Mouse (Mus musculus) stomach, embryonic 16.5 days (tissue): ENCODE data around the gene Mettl16. TPM values are rescaled to one million over a fixed set of nuclear protein-coding genes. Genes with fewer than 3 reads are reported as not detected.

Experiments used
- ATAC-seq: fragments of 200-750 bp; cut with Nextera tagmentation; 2 replicates; pipeline ENCODE4 v1.8.0; 2017; ENCODE audit warnings: moderate number of reproducible peaks, moderate TSS enrichment; ENCODE audit not compliant: insufficient read depth, low FRiP score
- H3K27ac ChIP-seq: fragments of 300-500 bp; sonication (generic); 2 replicates; pipeline ENCODE4 v1.5.1; 2014; ENCODE audit warnings: low read length
- H3K27me3 ChIP-seq: fragments of 300-500 bp; sonication (generic); 2 replicates; pipeline ENCODE4 v1.6.1; 2014; ENCODE audit warnings: low read length, control low read depth, mixed read lengths; ENCODE audit not compliant: control insufficient read depth, insufficient read depth
- H3K36me3 ChIP-seq: fragments of 300-500 bp; sonication (generic); 2 replicates; pipeline ENCODE4 v1.6.1; 2014; ENCODE audit warnings: low read length; ENCODE audit not compliant: control insufficient read depth, insufficient read depth
- H3K4me1 ChIP-seq: fragments of 300-500 bp; sonication (generic); 2 replicates; pipeline ENCODE4 v1.6.1; 2014; ENCODE audit warnings: low read length, control low read depth, mixed read lengths; ENCODE audit not compliant: control insufficient read depth, insufficient read depth
- H3K4me2 ChIP-seq: fragments of 300-500 bp; sonication (generic); 2 replicates; pipeline ENCODE4 v1.6.1; 2014; ENCODE audit warnings: low read depth, low read length, mixed read lengths
- H3K4me3 ChIP-seq: fragments of 300-500 bp; sonication (generic); replicated peaks from 2 replicates; pipeline ENCODE4 v1.5.1; 2014; ENCODE audit warnings: mild to moderate bottlenecking, low read length
- H3K9ac ChIP-seq: fragments of 300-500 bp; sonication (generic); 2 replicates; pipeline ENCODE4 v1.6.1; 2014; ENCODE audit warnings: low read length
- H3K9me3 ChIP-seq: fragments of 300-500 bp; sonication (generic); replicated peaks from 2 replicates; pipeline ENCODE4 v1.6.1; 2016; ENCODE audit warnings: low read length, control low read depth; ENCODE audit not compliant: control insufficient read depth
- WGBS: fragments of 180-500 bp; shearing (Covaris S2); extraction: QIAGEN DNeasy Blood & Tissue Kit; methylation state at CpG from one replicate; pipeline ENCODE4 v1.1.7; 2014; 5-methylcytosine and 5-hydroxymethylcytosine counted together
- polyA plus RNA-seq: library from polyadenylated mRNA; unstranded; fragments of >200 nt; fragmentation: Nextera tagmentation; extraction: Ambion mirVana; gene quantifications from 2 replicates; pipeline ENCODE4 v1.2.1, GENCODE M21; 2015

Gene Mettl16
- polyA plus RNA-seq, 1 experiment from 2014 or later = 41.8 TPM

DNA sequence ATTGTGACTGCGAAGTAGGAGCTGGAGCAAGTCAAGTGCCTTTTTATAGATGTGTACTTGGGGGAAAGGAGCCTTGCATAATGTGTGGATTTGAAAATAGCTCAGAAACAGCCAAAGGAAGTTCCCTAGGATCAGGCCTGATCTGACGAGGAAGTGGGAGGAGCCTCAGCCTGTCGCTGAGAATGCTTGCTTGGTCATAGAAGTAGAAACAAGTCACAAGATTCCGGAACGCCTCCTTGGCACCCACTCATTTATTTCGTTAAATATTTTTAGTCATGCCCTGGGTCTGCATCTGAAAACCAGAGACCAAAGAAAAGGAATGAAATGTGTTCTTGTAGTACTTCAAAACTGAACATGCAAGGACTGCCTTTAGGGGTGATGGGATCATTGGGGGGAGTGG is 68.3 kb downstream of the Mettl16 start:
- peak overlapping the region; percentile 46 for H3K4me3 ChIP-seq
- no peaks in the 10 kb centered on the region for H3K9me3 ChIP-seq
- no peaks in the 10 kb centered on the region for H3K36me3 ChIP-seq
- ATAC-seq = no peak
- no peaks in the 10 kb centered on the region for H3K27me3 ChIP-seq
- peak overlapping the region; percentile 83 for H3K4me2 ChIP-seq
- H3K4me1 ChIP-seq = peaks cover 32% of the 10 kb centered on the region
- WGBS = 35% methylated on average over 6 of the region's 6 CpGs
- H3K9ac ChIP-seq = peak overlapping the region; percentile 38; the same call in 1 of the 2 replicates
- peak overlapping the region; percentile 96 for H3K27ac ChIP-seq

DNA sequence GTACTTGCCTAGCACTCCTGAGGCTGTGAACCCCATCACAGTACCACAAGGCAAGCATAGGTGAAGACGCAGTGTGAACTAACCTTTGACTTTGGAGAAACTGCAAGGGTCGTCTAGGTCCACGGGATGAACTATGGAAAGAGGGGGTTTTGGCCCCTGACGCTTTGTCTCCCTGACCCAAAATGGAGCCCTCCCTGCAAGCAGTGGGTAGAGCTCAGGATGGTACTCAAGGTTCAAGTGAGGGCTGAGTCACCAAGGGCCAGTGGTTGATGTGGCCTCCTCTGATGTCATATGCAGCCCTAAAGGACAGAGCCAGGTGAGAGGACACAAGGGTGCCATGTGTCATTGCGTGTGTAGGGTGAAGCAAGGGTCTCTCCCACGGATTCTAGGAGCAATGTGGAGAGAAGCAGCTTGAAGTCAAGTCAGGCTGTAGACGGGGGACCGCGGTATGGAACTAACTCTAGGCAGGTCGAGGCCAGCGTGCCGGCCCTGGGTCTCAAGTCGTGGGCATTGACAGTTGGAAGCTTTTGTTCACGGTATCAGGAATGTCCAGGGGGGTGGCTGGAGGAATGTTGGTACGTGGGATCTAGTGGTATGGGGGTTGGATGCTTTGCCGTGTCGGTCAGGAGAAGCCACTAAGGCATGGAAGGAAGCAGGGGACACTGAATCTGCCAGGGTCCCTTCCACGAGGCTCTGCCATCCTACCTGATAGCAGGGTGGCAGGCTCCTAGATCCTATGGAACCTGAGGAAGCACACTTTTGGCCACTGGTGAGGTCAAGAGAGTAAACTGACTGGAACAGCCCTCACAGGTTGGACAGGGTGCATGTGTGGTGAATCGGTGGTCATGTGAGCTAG is 69.5 kb downstream of the Mettl16 start:
- H3K4me1 ChIP-seq = peaks cover 29% of the 10 kb centered on the region
- no peak for ATAC-seq

GRCm38 (mm10) chr11:74840739-74841138 is 70.1 kb downstream of the Mettl16 start:
- 69% methylated on average over 8 of the region's 8 CpGs for WGBS
- H3K27me3 ChIP-seq = no peaks in the 10 kb centered on the region
- H3K4me2 ChIP-seq = no peak overlapping the region
- no peak overlapping the region for H3K9ac ChIP-seq
- no peak for ATAC-seq
- peaks cover 25% of the 10 kb centered on the region for H3K4me1 ChIP-seq
- H3K4me3 ChIP-seq = no peak overlapping the region
- H3K9me3 ChIP-seq = no peaks in the 10 kb centered on the region
- H3K36me3 ChIP-seq = peaks cover 3% of the 10 kb centered on the region; the same call in 1 of the 2 replicates
- H3K27ac ChIP-seq = no peak overlapping the region

More for the DNA sequence above, 69.5 kb downstream of the Mettl16 start:
- Histone ChIP-seq H3K27me3 (no peaks in the 10 kb centered on the region), H3K4me2 (no peak overlapping the region), H3K27ac (no peak overlapping the region), H3K36me3 (no peaks in the 10 kb centered on the region), H3K4me3 (no peak overlapping the region), H3K9me3 (no peaks in the 10 kb centered on the region), H3K9ac (no peak overlapping the region)
- WGBS = 91% methylated on average over 19 of the region's 19 CpGs

DNA sequence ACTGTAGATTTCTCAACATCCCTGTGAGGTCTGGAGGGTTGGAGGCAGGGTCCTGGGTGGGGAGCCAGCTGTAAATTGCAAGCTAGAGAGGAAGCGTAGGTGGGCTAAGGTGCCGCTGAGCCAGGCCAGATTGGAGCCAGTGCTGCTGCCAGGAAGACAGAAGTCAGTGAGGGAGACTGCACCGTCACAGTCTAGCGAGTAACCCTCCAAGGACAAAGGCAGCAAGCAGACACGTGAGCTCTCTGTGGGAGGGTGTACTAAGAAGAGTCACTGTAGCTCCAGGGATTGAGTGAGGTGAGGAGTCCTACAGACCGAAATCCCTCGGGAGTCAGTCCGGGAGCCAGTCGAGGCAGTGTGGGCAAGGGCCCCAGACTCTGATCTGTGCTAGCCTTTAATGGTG is 70.7 kb downstream of the Mettl16 start:
- no peak overlapping the region for H3K27ac ChIP-seq
- H3K9me3 ChIP-seq = no peaks in the 10 kb centered on the region
- peaks cover 4% of the 10 kb centered on the region; the same call in 1 of the 2 replicates for H3K36me3 ChIP-seq
- peaks cover 25% of the 10 kb centered on the region for H3K4me1 ChIP-seq
- H3K9ac ChIP-seq = peak overlapping the region; percentile 36; the same call in 1 of the 2 replicates
- H3K27me3 ChIP-seq = no peaks in the 10 kb centered on the region
- no peak overlapping the region for H3K4me2 ChIP-seq
- 87% methylated on average over 9 of the region's 9 CpGs for WGBS
- no peak for ATAC-seq
- H3K4me3 ChIP-seq = no peak overlapping the region

GRCm38 (mm10) chr11:74842045-74842444 is 71.4 kb downstream of the Mettl16 start:
- Histone ChIP-seq H3K4me3 (no peak overlapping the region), H3K4me1 (peaks cover 20% of the 10 kb centered on the region), H3K27ac (no peak overlapping the region), H3K9me3 (no peaks in the 10 kb centered on the region), H3K4me2 (no peak overlapping the region), H3K27me3 (no peaks in the 10 kb centered on the region), H3K36me3 (peaks cover 4% of the 10 kb centered on the region; the same call in 1 of the 2 replicates), H3K9ac (no peak overlapping the region)
- 85% methylated on average over 13 of the region's 13 CpGs for WGBS
- no peak for ATAC-seq

DNA sequence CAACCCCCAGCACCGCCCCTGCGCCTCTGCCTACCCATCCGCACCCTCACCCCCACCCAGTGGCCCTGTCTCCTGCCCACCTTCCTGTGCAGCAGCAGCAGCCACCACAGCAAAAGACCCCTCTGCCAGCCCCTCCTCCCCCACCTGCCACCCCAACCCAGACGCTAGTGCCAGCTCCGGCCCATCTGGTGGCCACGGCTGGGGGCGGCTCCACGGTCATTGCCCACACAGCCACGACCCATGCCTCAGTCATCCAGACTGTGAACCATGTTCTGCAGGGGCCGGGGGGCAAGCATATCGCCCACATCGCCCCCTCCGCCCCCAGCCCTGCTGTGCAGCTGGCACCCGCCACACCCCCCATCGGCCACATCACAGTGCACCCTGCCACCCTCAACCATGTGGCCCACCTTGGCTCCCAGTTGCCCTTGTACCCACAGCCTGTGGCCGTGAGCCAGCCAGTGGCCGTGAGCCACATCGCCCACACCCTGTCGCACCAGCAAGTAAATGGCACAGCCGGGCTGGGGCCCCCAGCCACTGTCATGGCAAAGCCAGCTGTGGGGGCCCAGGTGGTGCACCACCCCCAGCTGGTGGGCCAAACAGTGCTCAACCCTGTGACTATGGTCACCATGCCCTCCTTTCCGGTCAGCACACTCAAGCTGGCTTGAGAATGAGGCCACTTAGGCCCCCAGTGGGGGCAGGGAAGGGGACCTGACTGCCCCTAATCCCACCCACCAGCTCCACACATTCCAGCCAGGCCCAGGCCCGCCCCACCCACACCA is 72.2 kb downstream of the Mettl16 start:
- peaks cover 16% of the 10 kb centered on the region for H3K4me1 ChIP-seq
- no peak overlapping the region; the same call in 1 of the 2 replicates for H3K27ac ChIP-seq
- H3K9ac ChIP-seq = peak overlapping the region; percentile 3; the same call in 1 of the 2 replicates
- WGBS = 88% methylated on average over 20 of the region's 22 CpGs
- no peaks in the 10 kb centered on the region for H3K27me3 ChIP-seq
- no peaks in the 10 kb centered on the region for H3K9me3 ChIP-seq
- no peak overlapping the region for H3K4me3 ChIP-seq
- H3K4me2 ChIP-seq = no peak overlapping the region
- no peak for ATAC-seq
- H3K36me3 ChIP-seq = peaks cover 4% of the 10 kb centered on the region; the same call in 1 of the 2 replicates

GRCm38 (mm10) chr11:74843435-74843714 is 72.7 kb downstream of the Mettl16 start:
- no peak for ATAC-seq
- Histone ChIP-seq H3K4me2 (no peak overlapping the region), H3K27me3 (no peaks in the 10 kb centered on the region), H3K9ac (0 out of 2 replicates have a peak overlapping the region, but pooled peaks have one; percentile 3), H3K36me3 (peaks cover 4% of the 10 kb centered on the region; the same call in 1 of the 2 replicates), H3K9me3 (no peaks in the 10 kb centered on the region), H3K4me3 (no peak overlapping the region), H3K27ac (no peak overlapping the region; the same call in 1 of the 2 replicates), H3K4me1 (peaks cover 22% of the 10 kb centered on the region)
- WGBS = 79% methylated on average over 2 of the region's 2 CpGs

- Histone ChIP-seq H3K27ac (no peak overlapping the region), H3K4me3 (no peak overlapping the region), H3K9me3 (no peaks in the 10 kb centered on the region), H3K4me2 (no peak overlapping the region), H3K4me1 (peaks cover 26% of the 10 kb centered on the region), H3K27me3 (no peaks in the 10 kb centered on the region), H3K9ac (no peak overlapping the region), H3K36me3 (peaks cover 4% of the 10 kb centered on the region; the same call in 1 of the 2 replicates)
- ATAC-seq = no peak
- WGBS = 60% methylated on average over 5 of the region's 5 CpGs
These were observed 73.1 kb downstream of the Mettl16 start for GRCm38 (mm10) chr11:74843761-74844160.

DNA sequence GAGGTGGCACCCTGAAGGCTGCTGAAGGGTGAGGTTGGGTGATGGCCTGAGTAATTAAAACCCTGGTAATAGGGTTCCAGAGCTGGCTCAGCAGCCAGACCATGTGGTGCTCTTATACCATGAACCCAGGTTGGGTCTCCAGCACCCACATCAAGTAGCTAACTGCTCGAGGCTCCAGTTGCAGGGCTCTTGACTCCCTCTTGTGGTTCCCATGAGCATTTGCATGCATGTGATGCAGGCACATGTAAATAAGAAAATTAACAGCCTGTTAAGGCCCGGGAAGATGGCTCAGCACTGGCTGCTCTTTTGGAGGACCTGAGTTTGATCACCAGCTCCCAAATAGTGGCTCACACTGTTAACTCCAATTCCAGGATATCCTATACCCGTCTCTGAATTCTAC is 75.2 kb downstream of the Mettl16 start:
- Histone ChIP-seq H3K27ac (no peak overlapping the region), H3K4me3 (no peak overlapping the region), H3K9ac (no peak overlapping the region), H3K36me3 (peaks cover 4% of the 10 kb centered on the region; the same call in 1 of the 2 replicates), H3K4me1 (peaks cover 20% of the 10 kb centered on the region), H3K4me2 (no peak overlapping the region), H3K9me3 (no peaks in the 10 kb centered on the region), H3K27me3 (no peaks in the 10 kb centered on the region)
- ATAC-seq = no peak
- 68% methylated on average over 3 of the region's 3 CpGs for WGBS
